Mouse (Mus musculus): Measurements from ENCODE around the gene Nat14. TPM values are rescaled to one million over a fixed set of nuclear protein-coding genes. Genes with fewer than 3 reads are reported as not detected.

Nat14 gene
- total RNA-seq, 2 experiments from 2014 or later: 70.1 to 72.6 TPM

DNA sequence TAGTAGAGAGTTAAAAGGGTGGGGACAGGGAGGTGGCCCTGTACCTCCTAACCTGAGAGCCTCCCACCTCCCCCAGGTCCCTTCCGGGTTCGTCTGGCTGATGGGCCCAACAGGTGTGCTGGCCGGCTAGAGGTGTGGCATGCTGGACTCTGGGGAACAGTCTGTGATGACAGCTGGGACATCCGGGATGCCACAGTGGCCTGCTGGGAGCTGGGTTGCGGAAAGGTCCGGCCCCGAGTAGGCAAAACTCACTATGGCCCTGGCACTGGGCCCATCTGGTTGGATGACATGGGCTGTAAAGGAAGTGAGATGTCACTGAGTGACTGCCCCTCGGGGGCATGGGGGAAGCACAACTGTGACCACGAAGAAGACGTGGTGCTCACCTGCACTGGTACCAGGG is 15.0 kb downstream of the Nat14 start:
- intact Hi-C loops (cut with DNase I): no loop called here
- DNase-seq (ENCODE audit: extremely low spot score in 1 of 2, low spot score in 2 of 2): no peak

DNA sequence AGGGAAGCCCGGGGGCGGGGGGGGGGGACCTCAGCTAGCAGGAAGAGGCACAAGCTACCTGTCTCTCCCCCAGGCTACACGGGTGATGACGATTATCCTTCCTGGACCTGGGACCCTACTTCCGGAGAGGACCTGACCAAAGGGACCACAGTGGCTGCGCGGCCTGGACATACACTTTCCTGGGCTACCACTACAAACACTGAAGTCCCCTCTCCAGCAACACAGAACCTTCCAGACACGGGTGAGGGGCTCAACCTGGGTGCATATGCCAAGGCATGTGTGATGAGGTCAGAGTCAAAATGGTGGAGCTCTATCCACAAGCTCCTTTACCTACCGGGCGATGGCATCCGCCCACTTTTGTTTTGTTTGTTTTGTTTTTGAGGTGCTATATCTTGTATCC is 15.6 kb downstream of the Nat14 start:
- no peak for DNase-seq (ENCODE audit: extremely low spot score in 1 of 2, low spot score in 2 of 2)
- intact Hi-C loops (cut with DNase I): no loop called here

DNA sequence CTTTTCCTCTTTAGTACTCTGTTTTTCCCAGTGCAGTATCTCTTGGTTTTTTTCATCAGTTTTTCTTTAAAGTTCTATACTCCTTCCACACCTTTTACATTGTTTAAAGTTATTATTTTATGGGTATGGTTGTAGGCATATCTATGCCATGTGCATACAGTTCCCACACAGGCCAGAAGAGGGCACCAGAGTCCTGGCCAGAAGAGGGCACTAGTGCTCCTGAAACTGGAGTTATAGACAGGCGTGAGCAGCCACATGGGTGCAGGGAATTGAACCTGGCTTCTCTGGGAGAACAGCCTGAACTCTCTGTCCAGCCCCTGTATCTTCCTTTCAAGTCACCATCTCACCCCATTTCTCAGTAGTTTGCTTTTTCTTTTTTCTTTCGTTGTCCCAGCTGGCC is 16.6 kb downstream of the Nat14 start:
- intact Hi-C loops (cut with DNase I): no loop called here
- peak in 1 of 2 experiments; percentile 77 for DNase-seq (ENCODE audit: extremely low spot score in 1 of 2, low spot score in 2 of 2)

GRCm38 (mm10) chr7:4940068-4940479 is 18.2 kb downstream of the Nat14 start:
- intact Hi-C loops (cut with DNase I): loop anchor here (5.0 kb wide), 2 partner anchors 73 to 107 kb away; no protein-coding TSS in a partner anchor

GRCm38 (mm10) chr7:4942673-4943072 is 20.8 kb downstream of the Nat14 start:
- DNase-seq (ENCODE audit: extremely low spot score in 1 of 2, low spot score in 2 of 2): no peak
- intact Hi-C loops (cut with DNase I): loop anchor here (5.0 kb wide), 2 partner anchors 75 to 105 kb away; no protein-coding TSS in a partner anchor

More at GRCm38 (mm10) chr7:4940068-4940479, 18.2 kb downstream of the Nat14 start:
- peak; percentile 63 to 77 for DNase-seq (ENCODE audit: extremely low spot score in 1 of 2, low spot score in 2 of 2)

DNA sequence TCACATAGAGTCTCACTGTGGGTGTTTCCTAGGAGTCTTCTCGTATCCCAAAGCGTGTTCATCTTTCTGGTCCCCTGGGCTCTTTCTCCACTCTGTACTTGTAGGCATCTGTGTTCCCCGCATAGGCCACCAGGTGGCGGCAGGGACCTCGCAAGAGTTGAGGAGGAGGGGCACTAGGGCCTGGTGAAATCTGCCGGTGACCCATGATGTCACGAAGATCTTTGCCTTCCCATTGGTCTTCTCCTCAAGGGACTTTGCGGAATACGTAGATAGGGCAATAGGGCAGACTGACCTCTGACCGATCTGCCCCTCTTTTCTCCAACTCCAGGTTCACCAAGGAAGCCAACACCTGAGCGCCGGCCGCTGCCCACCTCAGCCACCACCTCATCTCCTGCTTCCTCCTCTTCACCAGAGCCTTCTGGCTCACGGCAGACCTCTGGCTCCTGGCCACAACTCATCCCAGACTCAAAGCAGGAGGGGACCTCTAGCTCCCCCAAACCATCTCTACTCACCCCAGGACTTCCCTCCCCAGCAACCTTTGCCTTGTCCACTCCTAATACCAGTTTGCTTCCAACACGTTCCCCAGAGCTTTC is 21.5 kb downstream of the Nat14 start:
- intact Hi-C loops (cut with DNase I): loop anchor here (5.0 kb wide), 2 partner anchors 76 to 104 kb away; no protein-coding TSS in a partner anchor
- DNase-seq (ENCODE audit: extremely low spot score in 1 of 2, low spot score in 2 of 2): peak; percentile 85 to 92

DNA sequence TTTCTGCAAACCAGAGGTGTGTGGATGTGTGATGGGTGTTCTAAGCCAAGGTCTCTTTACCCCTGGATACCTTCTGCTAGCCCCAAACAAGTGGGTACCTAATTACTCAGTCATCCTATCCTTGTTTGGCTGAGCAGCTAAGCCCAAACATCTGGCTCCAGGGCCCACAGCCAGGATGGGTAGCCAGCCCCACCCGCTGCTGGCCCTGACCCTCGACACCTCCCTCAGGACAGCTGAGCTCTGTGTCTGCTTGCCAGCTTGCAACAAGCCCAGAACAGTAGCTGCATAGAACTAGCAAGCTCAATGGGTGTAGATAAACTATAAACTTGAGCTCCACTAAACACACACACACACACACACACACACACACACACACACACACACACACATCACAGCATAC is 26.0 kb downstream of the Nat14 start:
- intact Hi-C loops (cut with DNase I): no loop called here
- no peak for DNase-seq (ENCODE audit: extremely low spot score in 1 of 2, low spot score in 2 of 2)

DNA sequence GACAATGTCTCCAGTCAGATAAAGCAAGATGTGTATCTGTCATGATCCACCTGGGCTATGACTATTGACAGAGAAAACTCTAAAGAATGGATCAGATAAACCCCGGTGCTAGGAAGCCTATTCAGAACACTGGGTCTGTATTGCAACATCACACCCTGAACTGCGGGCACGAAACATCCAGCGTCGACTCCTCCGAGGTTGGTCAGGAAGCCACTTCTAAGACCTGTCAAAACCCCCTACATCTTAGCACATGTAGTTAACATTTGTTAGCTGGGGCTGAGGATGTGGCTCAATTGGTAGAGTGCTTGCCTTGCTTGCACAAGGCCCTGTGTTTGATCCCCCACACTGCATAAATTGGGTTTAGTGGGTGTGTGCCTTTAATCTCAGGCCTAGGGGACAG is 26.6 kb downstream of the Nat14 start:
- intact Hi-C loops (cut with DNase I): no loop called here
- DNase-seq (ENCODE audit: extremely low spot score in 1 of 2, low spot score in 2 of 2): no peak

DNA sequence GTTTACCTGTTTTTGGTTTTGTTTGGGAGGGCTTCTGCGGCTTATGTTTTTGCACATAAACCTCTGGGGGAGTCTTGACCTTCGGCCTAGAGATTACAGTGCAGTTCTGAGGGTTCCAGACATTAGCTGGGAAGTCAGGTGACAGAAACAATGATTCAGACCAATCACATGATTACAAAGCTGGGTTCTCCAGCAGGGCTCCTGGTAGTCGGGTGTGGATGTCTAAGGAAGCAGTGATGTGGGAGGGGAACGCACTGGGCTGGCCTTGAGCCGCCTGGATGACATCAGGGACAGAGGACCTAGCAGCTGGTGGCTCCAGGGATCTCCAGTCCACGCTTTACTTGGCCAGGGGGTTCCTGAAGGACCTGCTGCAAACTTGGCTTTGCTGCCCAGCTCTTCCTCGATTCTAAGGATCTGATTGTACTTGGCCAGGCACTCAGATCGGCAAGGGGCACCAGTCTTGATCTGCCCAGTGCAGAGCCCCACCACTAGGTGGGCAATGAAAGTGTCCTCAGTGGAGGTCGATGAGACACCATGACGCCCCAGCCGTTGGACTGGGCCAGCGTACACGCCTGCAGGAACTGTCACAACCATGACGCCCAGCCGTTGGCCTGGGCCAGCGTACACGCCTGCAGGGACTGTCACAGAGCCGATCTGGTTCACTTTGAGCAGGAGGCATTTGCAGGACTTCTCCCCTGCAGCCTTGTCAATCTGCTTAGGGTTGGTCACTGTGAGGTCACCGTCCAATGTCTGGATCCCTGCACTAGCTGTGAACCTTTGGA is 28.9 kb downstream of the Nat14 start:
- intact Hi-C loops (cut with DNase I): no loop called here
- no peak for DNase-seq (ENCODE audit: extremely low spot score in 1 of 2, low spot score in 2 of 2)

DNA sequence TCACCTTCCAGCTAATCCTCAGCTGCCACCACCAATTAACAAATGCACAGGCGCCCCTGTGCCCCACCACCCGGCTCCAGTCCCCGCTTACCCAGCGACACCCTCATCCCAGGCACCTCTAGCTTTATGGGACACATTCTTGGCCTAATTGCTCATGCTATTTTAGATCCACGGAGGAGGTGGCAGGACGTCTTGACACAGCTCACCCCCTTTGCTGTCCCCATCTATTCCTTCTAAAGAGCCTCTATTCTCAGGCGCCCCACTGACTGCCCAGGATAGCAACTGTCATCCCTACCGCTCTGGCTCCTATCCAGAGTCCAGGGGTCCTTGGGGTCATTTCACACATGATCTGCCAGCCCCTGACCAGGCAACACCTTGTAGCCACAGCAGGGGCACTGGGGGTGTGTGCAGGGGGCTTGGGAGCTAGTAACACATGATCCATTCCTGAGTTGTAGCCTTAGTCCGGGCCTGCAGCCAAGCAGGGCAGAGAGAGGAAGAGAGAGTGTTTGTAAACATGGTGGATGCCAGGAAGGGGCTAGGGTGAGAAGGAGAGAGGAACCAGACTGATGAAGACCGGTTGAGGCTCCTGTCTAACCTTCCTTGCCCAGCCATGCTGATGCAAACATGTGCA is 32.1 kb downstream of the Nat14 start:
- DNase-seq (ENCODE audit: extremely low spot score in 1 of 2, low spot score in 2 of 2): no peak
- intact Hi-C loops (cut with DNase I): no loop called here

GRCm38 (mm10) chr7:4957361-4957760 is 35.5 kb downstream of the Nat14 start:
- intact Hi-C loops (cut with DNase I): no loop called here
- no peak for DNase-seq (ENCODE audit: extremely low spot score in 1 of 2, low spot score in 2 of 2)

DNA sequence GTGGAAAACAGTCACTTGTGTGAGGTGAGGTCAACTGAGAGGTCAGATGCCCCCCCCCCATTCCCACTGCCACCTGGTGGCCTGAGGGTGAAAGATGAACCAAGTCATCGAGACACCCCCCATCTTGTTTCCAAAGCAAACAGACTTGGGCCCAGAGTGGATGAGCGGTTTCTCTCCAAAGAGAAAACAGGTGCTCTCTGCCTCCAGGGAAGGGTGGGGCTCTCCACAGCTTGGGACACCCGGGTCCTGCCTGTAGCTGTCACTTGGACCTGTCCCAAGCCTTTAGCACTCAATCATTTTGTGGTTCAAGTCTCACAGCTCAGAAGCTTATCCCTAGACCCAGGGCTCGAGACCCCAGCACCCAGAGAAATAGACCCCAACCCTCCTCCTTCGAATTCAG is 41.7 kb downstream of the Nat14 start:
- intact Hi-C loops (cut with DNase I): no loop called here

GRCm38 (mm10) chr7:4964272-4964671 is 42.4 kb downstream of the Nat14 start, which contains the start of gene Sbk2:
Gene Sbk2, minus strand, starts transcription at chr7:4964406.
- DNase-seq (ENCODE audit: extremely low spot score in 1 of 2, low spot score in 2 of 2): peak; percentile 44 to 86
- intact Hi-C loops (cut with DNase I): no loop called here

More for the DNA sequence above, 41.7 kb downstream of the Nat14 start:
- DNase-seq (ENCODE audit: extremely low spot score in 1 of 2, low spot score in 2 of 2): no peak

GRCm38 (mm10) chr7:4964988-4965387 is 43.2 kb downstream of the Nat14 start:
- intact Hi-C loops (cut with DNase I): no loop called here
- no peak for DNase-seq (ENCODE audit: extremely low spot score in 1 of 2, low spot score in 2 of 2)

DNA sequence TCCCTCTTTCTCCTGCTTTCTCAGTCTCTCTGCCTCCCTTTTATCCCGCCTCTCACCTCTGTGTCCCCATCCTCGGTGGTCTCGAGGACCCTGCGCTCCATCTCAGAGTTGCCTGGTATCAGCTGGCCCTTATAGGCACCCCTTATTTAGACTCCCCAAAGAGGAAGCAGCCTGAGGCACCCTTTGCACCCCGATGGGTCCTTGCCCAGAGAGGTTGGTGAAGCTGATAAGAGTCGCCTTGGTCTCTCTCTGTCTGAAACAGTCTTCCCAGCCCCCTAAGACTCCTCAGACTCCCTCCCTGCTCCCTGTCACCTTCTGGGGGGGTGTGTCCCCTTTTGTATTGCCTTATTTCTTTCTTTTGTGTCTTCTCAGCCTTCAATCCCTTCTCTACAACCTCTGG is 49.2 kb downstream of the Nat14 start, which contains the start of gene Sbk3:
Gene Sbk3, minus strand, starts transcription at position 101 of the 400 bp plus-strand sequence.
- no peak for DNase-seq (ENCODE audit: extremely low spot score in 1 of 2, low spot score in 2 of 2)
- intact Hi-C loops (cut with DNase I): no loop called here

DNA sequence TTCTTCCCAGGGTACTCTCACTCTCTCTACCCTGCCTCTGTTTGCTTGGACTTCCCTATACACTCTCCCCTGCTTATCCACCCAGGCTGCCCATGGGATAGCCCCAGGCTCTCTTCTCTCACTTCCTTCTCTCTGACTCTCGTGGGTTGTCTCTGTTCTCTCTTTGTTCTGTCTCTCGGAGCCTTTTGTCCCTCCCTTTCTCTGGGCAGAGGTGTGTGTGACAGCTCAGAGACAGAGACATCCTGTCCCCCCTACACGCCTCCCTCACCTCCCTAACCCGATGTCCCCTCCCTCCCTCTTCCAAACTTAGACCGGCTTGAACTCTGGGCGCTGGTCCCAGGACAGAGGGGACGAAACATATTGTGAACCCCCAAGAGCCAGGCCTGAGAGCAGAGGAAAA is 49.9 kb downstream of the Nat14 start:
- DNase-seq (ENCODE audit: extremely low spot score in 1 of 2, low spot score in 2 of 2): no peak
- intact Hi-C loops (cut with DNase I): no loop called here

DNA sequence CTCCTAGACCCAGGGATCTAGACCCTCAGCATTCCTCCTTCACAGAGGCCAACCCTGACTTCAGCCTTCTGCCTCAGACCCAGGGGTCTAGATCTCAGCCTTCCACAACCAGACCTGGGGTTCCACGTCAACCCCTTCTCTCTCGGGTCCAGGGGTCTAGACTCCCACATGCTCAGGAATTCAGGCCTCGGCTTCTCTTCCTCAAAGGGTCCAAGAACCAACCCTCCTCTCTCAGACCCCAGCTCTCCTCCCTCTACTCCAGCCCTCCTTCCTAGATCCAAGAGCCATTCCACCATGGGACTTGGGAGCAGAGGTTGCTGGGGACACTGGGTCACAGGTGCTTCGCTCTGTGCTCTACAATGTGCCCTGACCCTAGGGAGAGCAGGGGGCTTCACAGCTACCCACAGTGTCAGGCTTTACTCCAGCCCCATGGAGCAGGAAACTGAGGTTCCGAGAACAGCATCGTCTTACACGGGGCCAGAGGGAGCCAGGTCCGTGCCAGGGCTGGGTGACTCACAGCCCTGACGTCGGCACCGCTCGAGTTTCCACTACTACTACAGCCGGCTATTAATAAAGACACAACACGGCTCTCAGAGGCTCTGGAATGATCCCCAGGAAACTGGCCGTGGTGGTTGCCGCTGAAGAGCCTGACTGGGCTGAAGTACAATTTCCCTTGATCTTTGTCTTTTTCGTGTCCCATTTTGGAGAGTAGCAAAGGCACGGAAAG is 50.7 kb downstream of the Nat14 start:
- DNase-seq (ENCODE audit: extremely low spot score in 1 of 2, low spot score in 2 of 2): no peak
- intact Hi-C loops (cut with DNase I): no loop called here
